Mouse (Mus musculus): ENCODE results near the gene Dmrtb1.

- TF ChIP-seq CTCF (IDR thresholded peaks at IDR 0.05; ENCODE audit: control insufficient read depth, insufficient read depth, low read length) (no peak), POLR2A (IDR thresholded peaks at IDR 0.05; ENCODE audit: borderline replicate concordance, control insufficient read depth, low read depth, low read length) (no peak)
Observed at GRCm38 (mm10) chr4:107638303-107638702, 45.7 kb downstream of the Dmrtb1 start.

Measured in bone marrow, adult 2 months (tissue).